Mouse (Mus musculus): Measurements from ENCODE around the gene Kremen2.

DNA sequence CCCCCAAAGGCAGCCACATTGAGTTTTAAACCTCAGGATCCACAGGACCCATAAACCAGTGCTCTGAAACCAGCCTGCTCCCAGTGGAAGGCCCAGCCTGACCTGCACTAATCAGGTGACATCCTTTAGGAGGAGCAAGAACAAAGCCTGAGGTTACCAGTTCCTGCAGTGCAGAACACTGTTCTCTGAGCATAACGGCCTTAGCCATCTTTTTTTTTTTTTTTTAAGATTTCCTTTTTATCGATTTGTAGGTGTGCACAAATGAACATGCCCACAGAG is 45.4 kb upstream of the Kremen2 start:
- TF ChIP-seq POLR2A (IDR thresholded peaks at IDR 0.05; ENCODE audit: borderline replicate concordance, insufficient read depth, low read length), result no peak
- no peak for TF ChIP-seq CTCF (IDR thresholded peaks at IDR 0.05; ENCODE audit: borderline replicate concordance, insufficient read depth, low read depth, low read length)

All from cerebellum, adult 2 months (tissue).